Mouse (Mus musculus) MEL (cell line): ENCODE data around the gene Cldn5.

Source experiments
- CHD2 ChIP-seq: IDR thresholded peaks from 2 replicates; pipeline ENCODE4 v1.6.1; 2011; ENCODE audit warnings: low read length, improper control_type of control experiment
- CTCF ChIP-seq, 3 experiments: IDR thresholded peaks in 2 of 3; conservative IDR thresholded peaks in 1 of 3; 2 replicates each; pipeline ENCODE4 v1.5.1; 2011 to 2012; ENCODE audit warnings: low read length in 3 of 3, low read depth in 2 of 3, mild to moderate bottlenecking in 2 of 3, improper control_type of control experiment in 1 of 3, inconsistent platforms in 1 of 3, mixed read lengths in 1 of 3, moderate library complexity in 1 of 3; ENCODE audit not compliant: control insufficient read depth in 1 of 3, insufficient read depth in 1 of 3, poor library complexity in 1 of 3, severe bottlenecking in 1 of 3
- EP300 ChIP-seq, 2 experiments: IDR thresholded peaks; 2 replicates each; pipeline ENCODE4 v1.6.1; 2011; ENCODE audit warnings: improper control_type of control experiment in 2 of 2, low read length in 2 of 2, low read depth in 1 of 2, mild to moderate bottlenecking in 1 of 2
- ETS1 ChIP-seq: IDR thresholded peaks from 2 replicates; pipeline ENCODE4 v1.6.1; 2012; ENCODE audit warnings: low read depth, mild to moderate bottlenecking, inconsistent platforms, low read length, improper control_type of control experiment, moderate library complexity
- MXI1 ChIP-seq: IDR thresholded peaks from 2 replicates; pipeline ENCODE4 v1.6.1; 2011; ENCODE audit warnings: mild to moderate bottlenecking, low read depth, low read length, improper control_type of control experiment
- POLR2A ChIP-seq, 2 experiments: IDR thresholded peaks; 2 replicates each; pipeline ENCODE4 v1.6.1; 2011 to 2012; ENCODE audit warnings: low read length in 2 of 2, mild to moderate bottlenecking in 2 of 2, control low read depth in 1 of 2, improper control_type of control experiment in 1 of 2, low read depth in 1 of 2, moderate library complexity in 1 of 2; ENCODE audit not compliant: control insufficient read depth in 1 of 2, insufficient read depth in 1 of 2, poor library complexity in 1 of 2
- POLR2AphosphoS2 ChIP-seq: IDR thresholded peaks from 2 replicates; pipeline ENCODE4 v1.6.1; 2011; ENCODE audit warnings: low read length, improper control_type of control experiment
- POLR2AphosphoS5 ChIP-seq: IDR thresholded peaks from 2 replicates; pipeline ENCODE4 v1.6.1; 2012; ENCODE audit warnings: low read depth, borderline replicate concordance, mild to moderate bottlenecking, inconsistent platforms, low read length, moderate library complexity, mixed read lengths
- TAL1 ChIP-seq: IDR thresholded peaks from 2 replicates; pipeline ENCODE4 v1.6.1; 2012; ENCODE audit warnings: mild to moderate bottlenecking, inconsistent platforms, low read length, moderate library complexity, mixed read lengths
- TCF12 ChIP-seq: IDR thresholded peaks from 2 replicates; pipeline ENCODE4 v1.6.1; 2014; ENCODE audit warnings: low read depth, mild to moderate bottlenecking, inconsistent platforms, low read length, improper control_type of control experiment, moderate library complexity
- USF1 ChIP-seq: IDR thresholded peaks from 2 replicates; pipeline ENCODE4 v1.6.1; 2014; ENCODE audit warnings: low read depth, mild to moderate bottlenecking, inconsistent platforms, low read length, improper control_type of control experiment, moderate library complexity
- ZC3H11A ChIP-seq: IDR thresholded peaks from 2 replicates; pipeline ENCODE4 v1.6.1; 2012; ENCODE audit warnings: low read depth, mild to moderate bottlenecking, inconsistent platforms, low read length, improper control_type of control experiment
- ZMIZ1 ChIP-seq: IDR thresholded peaks from 2 replicates; pipeline ENCODE4 v1.6.1; 2012; ENCODE audit warnings: low read depth, mild to moderate bottlenecking, inconsistent platforms, low read length, improper control_type of control experiment, moderate library complexity

DNA sequence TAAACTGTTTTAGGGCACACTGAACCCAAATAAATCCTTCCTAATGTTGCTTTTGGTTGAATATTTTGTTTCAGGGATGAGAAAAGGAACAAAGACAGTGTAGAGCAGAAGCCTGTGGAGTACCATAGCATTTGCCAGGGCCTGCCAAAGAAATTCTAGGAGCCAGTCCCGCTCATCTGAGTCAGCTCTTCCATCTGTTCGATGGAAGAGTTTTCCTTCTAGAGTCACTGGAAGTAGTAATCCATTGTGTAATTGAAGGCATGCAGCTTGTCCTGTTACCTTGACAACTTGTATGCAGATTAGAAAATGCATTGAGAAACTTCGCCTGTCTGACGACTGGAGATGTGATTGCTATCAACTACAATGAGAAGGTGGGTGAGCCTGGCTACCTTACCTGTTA lies 46.3 kb downstream of the Cldn5 start:
- no peak for TF ChIP-seq TAL1
- TF ChIP-seq POLR2A (IDR thresholded peaks at IDR 0.05; ENCODE audit: control insufficient read depth in 1 of 2, insufficient read depth in 1 of 2, low read depth in 1 of 2, low read length in 2 of 2, poor library complexity in 1 of 2), result no peak
- TF ChIP-seq POLR2AphosphoS2, result no peak
- TF ChIP-seq MXI1, result no peak
- no peak for TF ChIP-seq EP300 (IDR thresholded peaks at IDR 0.05; ENCODE audit: low read depth in 1 of 2, low read length in 2 of 2)
- TF ChIP-seq ZMIZ1, result no peak
- no peak for TF ChIP-seq ZC3H11A
- TF ChIP-seq TCF12, result no peak
- TF ChIP-seq USF1, result no peak
- TF ChIP-seq ETS1, result no peak
- no peak for TF ChIP-seq CHD2
- TF ChIP-seq CTCF (IDR thresholded peaks at IDR 0.05 in 2 of 3, conservative IDR thresholded peaks at IDR 0.05 in 1 of 3; ENCODE audit: control insufficient read depth in 1 of 3, insufficient read depth in 1 of 3, low read depth in 2 of 3, low read length in 3 of 3, poor library complexity in 1 of 3, severe bottlenecking in 1 of 3), result no peak
- TF ChIP-seq POLR2AphosphoS5, result no peak
